Mouse (Mus musculus) liver, postnatal 0 days (tissue): Measurements from ENCODE around the gene Tut1. TPM values are rescaled to one million over a fixed set of nuclear protein-coding genes. Genes with fewer than 3 reads are reported as not detected.

Source experiments
- ATAC-seq: fragments of 200-750 bp; cut with Nextera tagmentation; 2 replicates; pipeline ENCODE4 v1.8.0; 2017; ENCODE audit warnings: mild to moderate bottlenecking, moderate library complexity
- DNase-seq: peaks from one replicate; pipeline ENCODE4 v3.0.0-alpha.2; 2016
- H3K27ac ChIP-seq: fragments of 300-500 bp; sonication (generic); 2 replicates; pipeline ENCODE4 v1.5.1; 2014; ENCODE audit warnings: antibody characterized with exemption, moderate library complexity, mild to moderate bottlenecking, low read depth
- H3K27me3 ChIP-seq: fragments of 300-500 bp; sonication (generic); 2 replicates; pipeline ENCODE4 v1.6.1; 2014; ENCODE audit warnings: low read length, control low read depth, mixed read lengths; ENCODE audit not compliant: insufficient read depth
- H3K36me3 ChIP-seq: fragments of 300-500 bp; sonication (generic); replicated peaks from 2 replicates; pipeline ENCODE4 v1.6.1; 2014; ENCODE audit warnings: mild to moderate bottlenecking, control low read depth, low read length, moderate library complexity, mixed read lengths; ENCODE audit not compliant: insufficient read depth
- H3K4me1 ChIP-seq: fragments of 300-500 bp; sonication (generic); 2 replicates; pipeline ENCODE4 v1.6.1; 2014; ENCODE audit warnings: antibody characterized with exemption, mild to moderate bottlenecking, control low read depth; ENCODE audit not compliant: insufficient read depth
- H3K4me2 ChIP-seq: fragments of 300-500 bp; sonication (generic); 2 replicates; pipeline ENCODE4 v1.6.1; 2014; ENCODE audit warnings: low read depth, mild to moderate bottlenecking, low read length, moderate library complexity, mixed read lengths
- H3K4me3 ChIP-seq: fragments of 300-500 bp; sonication (generic); 2 replicates; pipeline ENCODE4 v1.5.1; 2014; ENCODE audit warnings: low read depth, low read length
- H3K9ac ChIP-seq: fragments of 300-500 bp; sonication (generic); replicated peaks from 2 replicates; pipeline ENCODE4 v1.6.1; 2014; ENCODE audit warnings: mild to moderate bottlenecking, moderate library complexity
- H3K9me3 ChIP-seq: fragments of 300-500 bp; sonication (generic); 2 replicates; pipeline ENCODE4 v1.6.1; 2016; ENCODE audit warnings: mild to moderate bottlenecking, control low read depth, low read length, mixed read lengths
- CTCF ChIP-seq: sonication (generic); IDR thresholded peaks from 2 replicates; pipeline ENCODE4 v1.5.1; 2016; ENCODE audit warnings: antibody characterized with exemption, low read depth
- EP300 ChIP-seq: IDR thresholded peaks from 2 replicates; pipeline ENCODE4 v1.6.1; 2016; ENCODE audit warnings: antibody characterized with exemption, low read depth, mild to moderate bottlenecking
- WGBS: fragments of 180-500 bp; shearing (Covaris S2); extraction: QIAGEN DNeasy Blood & Tissue Kit; methylation state at CpG from one replicate; pipeline ENCODE4 v1.1.7; 2014; ENCODE audit not compliant: insufficient replicate concordance; 5-methylcytosine and 5-hydroxymethylcytosine counted together
- polyA plus RNA-seq: library from polyadenylated mRNA; unstranded; fragments of >200 nt; fragmentation: Nextera tagmentation; extraction: Ambion mirVana; gene quantifications from 2 replicates; pipeline ENCODE4 v1.2.1, GENCODE M21; 2015

Tut1 gene
- polyA plus RNA-seq, 1 experiment from 2014 or later, result 10.7 TPM

- peaks cover 28% of the 10 kb centered on the region for H3K4me1 ChIP-seq
- H3K4me2 ChIP-seq, result no peak overlapping the region
- DNase-seq (no peak), ATAC-seq (no peak)
- no peaks in the 10 kb centered on the region for H3K27me3 ChIP-seq
- no peak overlapping the region for H3K4me3 ChIP-seq
- no peak overlapping the region for H3K9ac ChIP-seq
- TF ChIP-seq EP300 (no peak), CTCF (no peak)
- no peak overlapping the region; the same call in 1 of the 2 replicates for H3K27ac ChIP-seq
- WGBS, result 65% methylated on average over 7 of the region's 7 CpGs
- peaks cover 71% of the 10 kb centered on the region for H3K36me3 ChIP-seq
- H3K9me3 ChIP-seq, result no peaks in the 10 kb centered on the region
Measured at GRCm38 (mm10) chr19:8946929-8947328, 6.7 kb upstream of the Tut1 start.

- TF ChIP-seq EP300 (no peak), CTCF (no peak)
- H3K27ac ChIP-seq, result no peak overlapping the region
- WGBS, result 89% methylated on average over 5 of the region's 5 CpGs
- H3K36me3 ChIP-seq, result peaks cover 66% of the 10 kb centered on the region
- DNase-seq, result no peak
- ATAC-seq, result no peak
- H3K9me3 ChIP-seq, result no peaks in the 10 kb centered on the region
- H3K9ac ChIP-seq, result no peak overlapping the region
- peaks cover 23% of the 10 kb centered on the region for H3K4me1 ChIP-seq
- no peak overlapping the region for H3K4me3 ChIP-seq
- no peaks in the 10 kb centered on the region for H3K27me3 ChIP-seq
- H3K4me2 ChIP-seq, result no peak overlapping the region
Measured at GRCm38 (mm10) chr19:8950190-8950589, 3.5 kb upstream of the Tut1 start.

DNA sequence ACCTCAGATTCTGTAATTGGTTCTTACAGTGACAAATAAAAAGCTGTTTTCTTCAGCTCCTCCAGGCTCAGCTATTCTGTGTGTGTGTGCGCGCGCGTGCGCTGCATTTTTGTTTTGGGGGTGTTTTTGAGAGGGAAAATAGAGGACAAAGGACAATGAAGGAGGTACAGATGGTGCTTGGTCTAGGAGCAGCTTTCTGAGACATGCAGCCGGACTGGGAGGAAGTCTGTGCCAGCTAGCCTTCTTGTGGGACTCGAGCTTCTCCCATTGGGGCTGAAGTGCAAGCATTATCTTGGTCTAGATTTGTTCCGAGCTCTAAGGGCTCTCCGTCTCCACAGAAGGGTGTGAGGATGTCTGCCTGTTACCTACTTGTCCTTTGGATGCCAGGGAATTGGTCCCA is 1.4 kb upstream of the Tut1 start:
- H3K36me3 ChIP-seq, result peaks cover 59% of the 10 kb centered on the region
- no peaks in the 10 kb centered on the region for H3K27me3 ChIP-seq
- 88% methylated on average over 9 of the region's 9 CpGs for WGBS
- ATAC-seq, result no peak
- 0 out of 2 replicates have a peak overlapping the region, but pooled peaks have one; percentile 16 for H3K9ac ChIP-seq
- H3K27ac ChIP-seq, result no peak overlapping the region
- no peak overlapping the region for H3K4me3 ChIP-seq
- peaks cover 17% of the 10 kb centered on the region for H3K4me1 ChIP-seq
- no peaks in the 10 kb centered on the region for H3K9me3 ChIP-seq
- H3K4me2 ChIP-seq, result peak overlapping the region; percentile 89
- no peak for TF ChIP-seq CTCF
- no peak for TF ChIP-seq EP300
- DNase-seq, result no peak

GRCm38 (mm10) chr19:8954171-8954570 is 524 bp downstream of the Tut1 start:
- Histone ChIP-seq H3K27ac (peak overlapping the region; percentile 79), H3K36me3 (peaks cover 51% of the 10 kb centered on the region), H3K4me3 (peak overlapping the region; percentile 82), H3K4me2 (peak overlapping the region; percentile 89), H3K27me3 (no peaks in the 10 kb centered on the region), H3K4me1 (peaks cover 17% of the 10 kb centered on the region), H3K9ac (peak overlapping the region; percentile 78), H3K9me3 (no peaks in the 10 kb centered on the region)
- DNase-seq (no peak), ATAC-seq (no peak)
- 3% methylated on average over 9 of the region's 9 CpGs for whole genome bisulfite sequencing
- TF ChIP-seq CTCF (no peak), EP300 (no peak)

DNA sequence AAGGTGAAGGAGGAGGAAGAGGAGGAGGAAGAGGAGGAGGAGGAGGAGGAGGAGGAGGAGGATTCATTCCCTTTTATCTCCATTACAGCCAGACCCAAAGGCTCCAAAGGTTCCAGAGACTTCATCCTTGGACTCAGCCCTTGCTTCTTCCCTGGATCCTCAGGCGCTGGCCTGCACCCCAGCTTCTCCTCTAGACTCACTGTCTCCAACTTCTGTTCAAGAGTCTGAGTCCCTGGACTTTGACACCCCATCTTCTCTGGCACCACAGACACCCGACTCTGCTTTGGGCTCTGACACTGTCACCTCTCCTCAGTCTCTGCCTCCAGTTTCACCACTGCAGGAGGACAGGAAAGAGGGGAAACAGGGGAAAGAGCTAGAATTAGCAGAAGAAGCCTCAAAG is 8.6 kb downstream of the Tut1 start:
- no peak for ATAC-seq
- H3K27me3 ChIP-seq, result no peaks in the 10 kb centered on the region
- H3K4me3 ChIP-seq, result no peak overlapping the region
- no peak overlapping the region for H3K27ac ChIP-seq
- DNase-seq, result no peak
- no peak overlapping the region for H3K4me2 ChIP-seq
- H3K4me1 ChIP-seq, result peaks cover 6% of the 10 kb centered on the region
- H3K9ac ChIP-seq, result no peak overlapping the region
- 67% methylated on average over 2 of the region's 2 CpGs for WGBS
- TF ChIP-seq EP300 (no peak), CTCF (no peak)
- H3K9me3 ChIP-seq, result no peaks in the 10 kb centered on the region
- H3K36me3 ChIP-seq, result peaks cover 60% of the 10 kb centered on the region

DNA sequence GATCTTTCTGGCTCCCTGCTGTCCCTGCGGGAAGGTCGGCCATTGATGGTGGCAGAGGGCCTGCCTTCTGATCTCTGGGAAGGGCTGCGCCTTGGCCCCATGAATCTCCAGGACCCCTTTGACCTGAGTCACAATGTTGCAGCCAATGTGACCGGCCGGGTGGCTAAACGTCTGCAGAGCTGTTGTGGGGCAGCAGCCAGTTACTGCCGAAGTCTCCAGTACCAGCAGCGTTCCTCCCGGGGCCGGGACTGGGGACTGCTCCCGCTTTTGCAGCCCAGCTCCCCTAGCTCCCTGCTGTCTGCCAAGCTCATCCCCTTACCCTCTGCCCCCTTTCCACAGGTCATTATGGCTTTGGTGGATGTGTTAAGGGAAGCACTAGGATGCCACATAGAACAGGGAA is 11.4 kb downstream of the Tut1 start:
- TF ChIP-seq CTCF (no peak), EP300 (no peak)
- H3K27ac ChIP-seq, result peak overlapping the region; percentile 96; the same call in 1 of the 2 replicates
- H3K4me2 ChIP-seq, result no peak overlapping the region
- H3K27me3 ChIP-seq, result no peaks in the 10 kb centered on the region
- DNase-seq, result no peak
- 89% methylated on average over 11 of the region's 11 CpGs for WGBS
- peaks cover 55% of the 10 kb centered on the region for H3K36me3 ChIP-seq
- H3K4me1 ChIP-seq, result peaks cover 18% of the 10 kb centered on the region
- peak overlapping the region; percentile 32 for H3K9ac ChIP-seq
- no peak overlapping the region for H3K4me3 ChIP-seq
- no peak for ATAC-seq
- no peaks in the 10 kb centered on the region for H3K9me3 ChIP-seq

GRCm38 (mm10) chr19:8965771-8966170 is 12.1 kb downstream of the Tut1 start:
- no peak for DNase-seq
- Histone ChIP-seq H3K36me3 (peaks cover 62% of the 10 kb centered on the region), H3K4me1 (peaks cover 18% of the 10 kb centered on the region), H3K9me3 (no peaks in the 10 kb centered on the region), H3K27ac (peak overlapping the region; percentile 96), H3K9ac (peak overlapping the region; percentile 74), H3K4me2 (peak overlapping the region; percentile 74), H3K4me3 (peak overlapping the region; percentile 62), H3K27me3 (no peaks in the 10 kb centered on the region)
- no peak for TF ChIP-seq EP300
- no peak for TF ChIP-seq CTCF
- WGBS, result 61% methylated on average over 8 of the region's 8 CpGs
- no peak for ATAC-seq
